Mouse (Mus musculus): ENCODE results near the gene Tmem234. TPM values are rescaled to one million over a fixed set of nuclear protein-coding genes. Genes with fewer than 3 reads are reported as not detected.

Gene Tmem234
- polyA plus RNA-seq, 1 experiment from 2014 or later = 195 TPM

DNA sequence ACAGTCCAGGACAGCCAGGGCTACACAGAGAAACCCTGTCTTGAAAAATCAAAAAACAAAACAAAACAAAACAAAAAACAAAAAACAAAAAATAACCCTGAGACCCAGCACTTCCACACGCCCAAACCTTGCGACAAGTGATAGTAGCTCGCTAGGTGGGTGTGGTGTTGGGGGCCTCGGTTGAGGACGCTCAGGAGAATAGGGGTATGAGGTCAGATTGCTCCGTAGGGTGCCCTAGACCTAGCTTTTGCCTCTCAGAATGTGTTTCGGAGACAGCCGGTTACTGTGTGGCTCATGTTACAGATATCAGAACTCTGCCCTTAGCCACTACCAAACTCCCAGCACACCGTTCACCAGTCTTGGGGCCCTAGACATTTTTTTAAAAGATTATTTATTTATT, 14.7 kb upstream of the Tmem234 start:
- Histone ChIP-seq H3K4me3 (ENCODE audit: low read depth, low read length) (no peak overlapping the region), H3K9ac (ENCODE audit: low read depth, low read length) (no peak overlapping the region), H3K4me2 (replicated peaks; ENCODE audit: low read depth, low read length) (no peak overlapping the region), H3K36me3 (ENCODE audit: control insufficient read depth, insufficient read depth, low read length) (no peaks in the 10 kb centered on the region), H3K27me3 (ENCODE audit: control insufficient read depth, insufficient read depth, low read length) (no peaks in the 10 kb centered on the region), H3K27ac (ENCODE audit: low read depth, low read length) (no peak overlapping the region), H3K9me3 (ENCODE audit: control insufficient read depth, low read length) (no peaks in the 10 kb centered on the region), H3K4me1 (replicated peaks; ENCODE audit: control insufficient read depth, insufficient read depth, low read length) (no peaks in the 10 kb centered on the region)
- WGBS = 77% methylated on average over 9 of the region's 9 CpGs
- ATAC-seq (ENCODE audit: low FRiP score) = no peak
- DNase-seq (ENCODE audit: low spot score) = no peak

DNA sequence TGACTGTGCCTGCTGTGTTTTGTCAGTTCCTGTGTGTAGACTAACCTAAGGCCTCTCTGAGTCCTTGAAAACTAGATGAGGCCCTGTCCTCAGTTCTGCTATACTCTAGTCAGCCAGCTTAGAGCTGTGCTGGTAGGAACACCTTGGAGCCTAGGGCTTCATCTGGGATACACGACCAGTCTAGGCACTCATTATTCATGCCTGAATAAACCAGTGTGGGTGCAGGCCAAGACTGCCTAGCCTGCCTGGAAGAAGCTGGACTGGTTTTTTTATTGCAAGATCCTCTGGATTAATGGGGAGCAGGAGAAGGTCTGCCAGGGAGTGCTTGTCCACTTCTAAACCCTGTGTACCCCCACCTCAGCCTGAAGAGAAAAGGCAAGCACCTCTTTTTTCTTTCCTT, 13.5 kb upstream of the Tmem234 start:
- Histone ChIP-seq H3K9ac (ENCODE audit: low read depth, low read length) (no peak overlapping the region), H3K4me2 (replicated peaks; ENCODE audit: low read depth, low read length) (no peak overlapping the region), H3K36me3 (ENCODE audit: control insufficient read depth, insufficient read depth, low read length) (peaks cover 6% of the 10 kb centered on the region; the same call in 1 of the 2 replicates), H3K4me1 (replicated peaks; ENCODE audit: control insufficient read depth, insufficient read depth, low read length) (no peaks in the 10 kb centered on the region), H3K27ac (ENCODE audit: low read depth, low read length) (no peak overlapping the region), H3K27me3 (ENCODE audit: control insufficient read depth, insufficient read depth, low read length) (no peaks in the 10 kb centered on the region), H3K9me3 (ENCODE audit: control insufficient read depth, low read length) (no peaks in the 10 kb centered on the region), H3K4me3 (ENCODE audit: low read depth, low read length) (no peak overlapping the region)
- ATAC-seq (ENCODE audit: low FRiP score) (no peak), DNase-seq (ENCODE audit: low spot score) (no peak)
- WGBS = 59% methylated on average over 1 of the region's 1 CpGs

DNA sequence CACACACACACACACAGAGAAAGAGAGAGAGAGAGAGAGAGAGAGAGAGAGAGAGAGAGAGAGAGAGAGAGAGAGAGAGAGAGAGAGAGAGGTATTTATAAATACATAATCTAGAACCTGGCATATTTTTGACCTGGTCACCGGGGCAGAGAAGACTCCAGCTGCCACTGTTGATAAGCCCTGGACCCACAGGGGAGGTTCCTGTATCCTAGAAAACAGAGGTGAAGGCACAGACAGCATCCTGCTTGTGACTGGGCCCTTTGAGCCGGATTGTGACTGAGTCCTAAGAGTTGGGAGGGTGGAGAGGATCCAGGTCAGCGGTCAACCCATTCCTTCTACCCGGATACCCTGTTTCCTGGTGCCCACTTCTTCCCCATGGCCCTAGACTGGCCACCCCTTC, 11.6 kb upstream of the Tmem234 start:
- ATAC-seq (ENCODE audit: low FRiP score) (no peak), DNase-seq (ENCODE audit: low spot score) (no peak)
- no peak overlapping the region for H3K4me2 ChIP-seq (replicated peaks; ENCODE audit: low read depth, low read length)
- H3K27ac ChIP-seq (ENCODE audit: low read depth, low read length) = no peak overlapping the region
- H3K9ac ChIP-seq (ENCODE audit: low read depth, low read length) = no peak overlapping the region
- no peaks in the 10 kb centered on the region for H3K9me3 ChIP-seq (ENCODE audit: control insufficient read depth, low read length)
- no peak overlapping the region for H3K4me3 ChIP-seq (ENCODE audit: low read depth, low read length)
- H3K4me1 ChIP-seq (replicated peaks; ENCODE audit: control insufficient read depth, insufficient read depth, low read length) = no peaks in the 10 kb centered on the region
- H3K27me3 ChIP-seq (ENCODE audit: control insufficient read depth, insufficient read depth, low read length) = no peaks in the 10 kb centered on the region
- peaks cover 14% of the 10 kb centered on the region for H3K36me3 ChIP-seq (ENCODE audit: control insufficient read depth, insufficient read depth, low read length)
- WGBS = 86% methylated on average over 4 of the region's 4 CpGs

DNA sequence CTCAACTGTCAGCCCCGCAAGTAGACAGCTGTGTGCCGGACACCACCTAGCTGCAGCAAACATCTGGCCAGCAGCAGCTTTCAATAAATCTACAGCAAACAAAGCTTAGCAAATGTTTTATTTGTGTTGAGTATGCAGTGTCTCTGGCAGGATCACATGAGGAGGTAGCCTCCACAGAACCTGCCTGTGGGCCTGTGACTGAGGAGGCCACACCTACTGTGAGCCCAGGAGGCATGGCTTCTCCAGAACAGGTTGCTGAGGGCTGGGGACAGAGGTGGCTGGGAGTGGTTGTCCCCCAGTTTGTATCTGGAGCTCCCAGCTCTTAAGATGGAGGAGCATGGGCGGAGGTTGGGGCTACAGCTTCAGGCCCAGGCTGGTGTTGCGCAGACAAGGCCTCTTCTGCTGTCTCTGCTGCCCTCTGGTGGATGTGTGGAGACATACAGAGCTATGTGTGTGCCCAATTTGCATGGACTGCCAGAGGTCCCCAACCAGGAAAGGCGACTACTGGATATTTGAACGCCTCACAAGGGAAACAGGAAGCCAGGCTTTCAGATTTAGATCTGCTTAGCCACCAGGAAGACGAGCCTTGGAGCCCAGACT, 8.1 kb downstream of the Tmem234 start:
- Histone ChIP-seq H3K27me3 (ENCODE audit: control insufficient read depth, insufficient read depth, low read length) (no peaks in the 10 kb centered on the region), H3K9ac (ENCODE audit: low read depth, low read length) (no peak overlapping the region), H3K4me1 (replicated peaks; ENCODE audit: control insufficient read depth, insufficient read depth, low read length) (no peaks in the 10 kb centered on the region), H3K4me2 (replicated peaks; ENCODE audit: low read depth, low read length) (no peak overlapping the region), H3K4me3 (ENCODE audit: low read depth, low read length) (no peak overlapping the region), H3K9me3 (ENCODE audit: control insufficient read depth, low read length) (no peaks in the 10 kb centered on the region), H3K36me3 (ENCODE audit: control insufficient read depth, insufficient read depth, low read length) (0 out of 2 replicates have a peak, but pooled peaks cover 3% of the 10 kb centered on the region), H3K27ac (ENCODE audit: low read depth, low read length) (no peak overlapping the region)
- 36% methylated on average over 7 of the region's 7 CpGs for WGBS
- DNase-seq (ENCODE audit: low spot score) (peak; percentile 91), ATAC-seq (ENCODE audit: low FRiP score) (peak; percentile 76)

DNA sequence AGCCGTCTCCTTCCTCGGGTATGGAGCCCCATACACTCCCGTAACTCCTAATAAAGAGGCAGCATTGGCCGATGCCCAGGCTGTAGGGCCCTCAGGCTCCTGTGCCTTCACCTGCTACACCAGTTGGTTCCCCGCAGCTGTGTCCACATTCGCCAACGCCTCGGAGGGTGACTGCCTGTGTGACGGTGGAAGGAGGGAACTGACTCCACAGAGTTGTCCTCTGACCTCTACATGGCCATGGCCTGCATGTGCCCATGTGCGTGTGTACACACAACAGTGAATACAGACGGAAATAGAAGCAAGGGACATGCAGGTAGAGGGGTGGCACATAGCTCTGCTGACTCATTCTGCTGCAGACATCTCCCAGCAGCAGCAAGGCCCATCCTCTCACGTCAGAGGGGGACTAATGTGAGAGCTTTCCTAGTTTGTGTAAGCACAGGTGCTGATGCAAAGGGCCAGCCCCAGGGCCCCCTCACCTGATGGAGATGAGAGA, 8.7 kb downstream of the Tmem234 start:
- H3K27ac ChIP-seq (ENCODE audit: low read depth, low read length) = no peak overlapping the region
- H3K9ac ChIP-seq (ENCODE audit: low read depth, low read length) = no peak overlapping the region
- no peak for DNase-seq (ENCODE audit: low spot score)
- H3K36me3 ChIP-seq (ENCODE audit: control insufficient read depth, insufficient read depth, low read length) = 0 out of 2 replicates have a peak, but pooled peaks cover 3% of the 10 kb centered on the region
- no peaks in the 10 kb centered on the region for H3K9me3 ChIP-seq (ENCODE audit: control insufficient read depth, low read length)
- H3K4me2 ChIP-seq (replicated peaks; ENCODE audit: low read depth, low read length) = no peak overlapping the region
- H3K4me1 ChIP-seq (replicated peaks; ENCODE audit: control insufficient read depth, insufficient read depth, low read length) = no peaks in the 10 kb centered on the region
- WGBS = 87% methylated on average over 12 of the region's 12 CpGs
- no peak overlapping the region for H3K4me3 ChIP-seq (ENCODE audit: low read depth, low read length)
- no peak for ATAC-seq (ENCODE audit: low FRiP score)
- H3K27me3 ChIP-seq (ENCODE audit: control insufficient read depth, insufficient read depth, low read length) = no peaks in the 10 kb centered on the region

- DNase-seq (ENCODE audit: low spot score) (no peak), ATAC-seq (ENCODE audit: low FRiP score) (no peak)
- WGBS = 75% methylated on average over 4 of the region's 4 CpGs
- H3K4me3 ChIP-seq (ENCODE audit: low read depth, low read length) = no peak overlapping the region
- no peaks in the 10 kb centered on the region for H3K4me1 ChIP-seq (replicated peaks; ENCODE audit: control insufficient read depth, insufficient read depth, low read length)
- no peak overlapping the region for H3K27ac ChIP-seq (ENCODE audit: low read depth, low read length)
- H3K9ac ChIP-seq (ENCODE audit: low read depth, low read length) = no peak overlapping the region
- no peaks in the 10 kb centered on the region for H3K27me3 ChIP-seq (ENCODE audit: control insufficient read depth, insufficient read depth, low read length)
- no peaks in the 10 kb centered on the region for H3K9me3 ChIP-seq (ENCODE audit: control insufficient read depth, low read length)
- no peak overlapping the region for H3K4me2 ChIP-seq (replicated peaks; ENCODE audit: low read depth, low read length)
- 0 out of 2 replicates have a peak, but pooled peaks cover 3% of the 10 kb centered on the region for H3K36me3 ChIP-seq (ENCODE audit: control insufficient read depth, insufficient read depth, low read length)
Measured at GRCm38 (mm10) chr4:129610026-129610425, 9.6 kb downstream of the Tmem234 start.

DNA sequence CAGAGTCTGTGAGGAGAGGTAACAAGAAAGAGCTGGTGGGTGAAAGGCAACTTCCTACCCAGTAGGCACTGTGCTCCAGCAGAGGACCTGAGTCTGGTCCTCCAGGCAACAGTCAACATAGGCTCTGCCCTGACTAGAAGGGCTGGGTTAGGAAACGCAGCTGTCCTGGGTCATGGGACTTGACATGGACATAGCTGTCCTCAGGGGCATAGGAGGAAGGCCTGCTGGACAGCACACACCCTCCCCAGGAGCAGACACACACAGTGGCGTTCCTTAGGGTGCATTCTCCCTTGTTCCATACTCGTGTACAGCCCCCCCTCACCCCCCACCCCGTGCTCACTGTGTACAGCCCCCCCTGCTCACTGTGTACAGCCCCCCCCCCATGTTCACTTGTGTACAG, 10.0 kb downstream of the Tmem234 start:
- H3K27me3 ChIP-seq (ENCODE audit: control insufficient read depth, insufficient read depth, low read length) = no peaks in the 10 kb centered on the region
- WGBS = 54% methylated on average over 4 of the region's 4 CpGs
- no peaks in the 10 kb centered on the region for H3K4me1 ChIP-seq (replicated peaks; ENCODE audit: control insufficient read depth, insufficient read depth, low read length)
- no peak for ATAC-seq (ENCODE audit: low FRiP score)
- no peak overlapping the region for H3K27ac ChIP-seq (ENCODE audit: low read depth, low read length)
- no peaks in the 10 kb centered on the region for H3K9me3 ChIP-seq (ENCODE audit: control insufficient read depth, low read length)
- H3K36me3 ChIP-seq (ENCODE audit: control insufficient read depth, insufficient read depth, low read length) = 0 out of 2 replicates have a peak, but pooled peaks cover 3% of the 10 kb centered on the region
- no peak for DNase-seq (ENCODE audit: low spot score)
- no peak overlapping the region for H3K9ac ChIP-seq (ENCODE audit: low read depth, low read length)
- no peak overlapping the region for H3K4me3 ChIP-seq (ENCODE audit: low read depth, low read length)
- no peak overlapping the region for H3K4me2 ChIP-seq (replicated peaks; ENCODE audit: low read depth, low read length)

DNA sequence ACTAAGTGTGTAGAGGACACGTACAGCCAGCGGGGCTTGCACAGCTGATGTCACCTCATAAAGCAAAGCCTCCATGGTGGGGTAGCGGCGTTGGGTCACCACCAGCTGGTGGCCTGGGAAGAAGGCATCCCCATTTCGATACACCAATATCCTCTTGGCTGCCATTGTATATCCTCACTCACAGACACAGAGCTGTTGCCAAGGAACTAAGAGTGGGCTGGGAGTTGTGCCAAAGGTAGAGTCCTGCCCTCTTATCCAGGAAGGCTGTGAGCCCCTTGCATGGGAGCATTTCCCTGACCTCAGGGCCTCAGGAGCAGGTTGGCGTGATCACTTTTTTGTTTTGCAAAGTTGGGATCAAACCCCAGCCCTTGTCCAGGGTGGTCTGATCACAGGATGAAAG, 13.6 kb downstream of the Tmem234 start, which contains the start of gene Dcdc2b:
Gene Dcdc2b, minus strand, starts transcription at position 165 of the 400 bp plus-strand sequence.
- no peak within 1 kb of the TSS for H3K4me2 ChIP-seq (replicated peaks; ENCODE audit: low read depth, low read length)
- H3K4me1 ChIP-seq (replicated peaks; ENCODE audit: control insufficient read depth, insufficient read depth, low read length) = peaks cover 3% of the 10 kb centered on the region; the same call in 1 of the 2 replicates
- WGBS = 90% methylated on average over 6 of the region's 6 CpGs
- H3K9ac ChIP-seq (ENCODE audit: low read depth, low read length) = no peak within 1 kb of the TSS
- no peaks in the 10 kb centered on the region for H3K27me3 ChIP-seq (ENCODE audit: control insufficient read depth, insufficient read depth, low read length)
- ATAC-seq (ENCODE audit: low FRiP score) = no peak
- no peak within 1 kb of the TSS for H3K4me3 ChIP-seq (ENCODE audit: low read depth, low read length)
- H3K27ac ChIP-seq (ENCODE audit: low read depth, low read length) = no peak within 1 kb of the TSS
- no peak for DNase-seq (ENCODE audit: low spot score)
- H3K36me3 ChIP-seq (ENCODE audit: control insufficient read depth, insufficient read depth, low read length) = peaks cover 2% of the 10 kb centered on the region; the same call in 1 of the 2 replicates
- no peaks in the 10 kb centered on the region for H3K9me3 ChIP-seq (ENCODE audit: control insufficient read depth, low read length)

DNA sequence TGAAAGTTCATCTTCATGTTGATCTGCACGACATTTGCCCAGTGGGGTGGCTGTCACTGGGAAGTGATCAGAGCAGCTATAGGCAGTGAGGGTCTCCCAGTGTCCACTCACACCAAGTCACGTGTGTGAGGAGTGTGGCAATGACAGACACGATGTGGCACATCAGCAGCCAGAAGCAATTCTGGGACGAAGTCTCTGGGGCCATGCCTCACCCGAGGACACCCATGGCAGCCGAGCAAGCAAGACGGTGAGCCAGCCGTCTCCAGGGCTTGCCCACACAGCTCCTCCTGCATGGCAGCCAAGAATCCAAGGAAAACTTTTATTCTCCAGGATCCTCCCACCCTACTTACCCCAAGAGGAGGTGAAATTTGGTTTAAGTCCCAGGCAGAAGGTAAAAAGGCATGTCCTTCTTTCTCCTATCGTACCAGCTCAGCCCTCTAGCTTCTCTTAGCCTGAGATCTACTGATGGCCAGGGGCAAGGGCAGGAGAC, 15.4 kb downstream of the Tmem234 start:
- H3K36me3 ChIP-seq (ENCODE audit: control insufficient read depth, insufficient read depth, low read length) = peaks cover 2% of the 10 kb centered on the region; the same call in 1 of the 2 replicates
- no peak for DNase-seq (ENCODE audit: low spot score)
- no peak overlapping the region for H3K4me2 ChIP-seq (replicated peaks; ENCODE audit: low read depth, low read length)
- H3K9ac ChIP-seq (ENCODE audit: low read depth, low read length) = no peak overlapping the region
- no peak overlapping the region for H3K4me3 ChIP-seq (ENCODE audit: low read depth, low read length)
- H3K27me3 ChIP-seq (ENCODE audit: control insufficient read depth, insufficient read depth, low read length) = no peaks in the 10 kb centered on the region
- H3K9me3 ChIP-seq (ENCODE audit: control insufficient read depth, low read length) = no peaks in the 10 kb centered on the region
- no peak for ATAC-seq (ENCODE audit: low FRiP score)
- whole genome bisulfite sequencing = 90% methylated on average over 9 of the region's 9 CpGs
- H3K27ac ChIP-seq (ENCODE audit: low read depth, low read length) = no peak overlapping the region
- H3K4me1 ChIP-seq (replicated peaks; ENCODE audit: control insufficient read depth, insufficient read depth, low read length) = peaks cover 3% of the 10 kb centered on the region; the same call in 1 of the 2 replicates

Data from hindbrain, embryonic 11.5 days (tissue).